Mouse (Mus musculus) limb, embryonic 12.5 days (tissue): ENCODE measurements around the gene Anxa9. TPM values are rescaled to one million over a fixed set of nuclear protein-coding genes. Genes with fewer than 3 reads are reported as not detected.

Experiments
- ATAC-seq: fragments of 200-750 bp; cut with Nextera tagmentation; 2 replicates; pipeline ENCODE4 v1.8.0; 2017; ENCODE audit warnings: low read depth, moderate TSS enrichment; ENCODE audit not compliant: insufficient number of reproducible peaks, insufficient read depth, low FRiP score, low TSS enrichment
- H3K27ac ChIP-seq: fragments of 300-500 bp; sonication (generic); 2 replicates; pipeline ENCODE4 v1.5.1; 2016; ENCODE audit warnings: mild to moderate bottlenecking, moderate library complexity
- H3K27me3 ChIP-seq: fragments of 300-500 bp; sonication (generic); 2 replicates; pipeline ENCODE4 v1.6.1; 2016; ENCODE audit warnings: mild to moderate bottlenecking, moderate library complexity
- H3K36me3 ChIP-seq: fragments of 300-500 bp; sonication (generic); 2 replicates; pipeline ENCODE4 v1.6.1; 2016; ENCODE audit warnings: mild to moderate bottlenecking, moderate library complexity
- H3K4me1 ChIP-seq: fragments of 300-500 bp; sonication (generic); replicated peaks from 2 replicates; pipeline ENCODE4 v1.6.1; 2016
- H3K4me2 ChIP-seq: fragments of 300-500 bp; sonication (generic); 2 replicates; pipeline ENCODE4 v1.6.1; 2016; ENCODE audit warnings: mild to moderate bottlenecking, moderate library complexity
- H3K4me3 ChIP-seq: fragments of 300-500 bp; sonication (generic); replicated peaks from 2 replicates; pipeline ENCODE4 v1.5.1; 2016; ENCODE audit warnings: mild to moderate bottlenecking
- H3K9ac ChIP-seq: fragments of 300-500 bp; sonication (generic); replicated peaks from 2 replicates; pipeline ENCODE4 v1.6.1; 2016; ENCODE audit warnings: mild to moderate bottlenecking, moderate library complexity
- H3K9me3 ChIP-seq: fragments of 300-500 bp; sonication (generic); 2 replicates; pipeline ENCODE4 v1.6.1; 2016; ENCODE audit warnings: mild to moderate bottlenecking, moderate library complexity
- WGBS: fragments of 180-500 bp; shearing (Covaris S2); methylation state at CpG from one replicate; pipeline ENCODE4 v1.1.7; 2016; 5-methylcytosine and 5-hydroxymethylcytosine counted together
- polyA plus RNA-seq: library from polyadenylated mRNA; unstranded; fragments of >200 nt; fragmentation: Nextera tagmentation; extraction: Ambion mirVana; gene quantifications from 2 replicates; pipeline ENCODE4 v1.2.1, GENCODE M21; 2016

Gene Anxa9
- polyA plus RNA-seq, 1 experiment from 2014 or later: 1.8 TPM

DNA sequence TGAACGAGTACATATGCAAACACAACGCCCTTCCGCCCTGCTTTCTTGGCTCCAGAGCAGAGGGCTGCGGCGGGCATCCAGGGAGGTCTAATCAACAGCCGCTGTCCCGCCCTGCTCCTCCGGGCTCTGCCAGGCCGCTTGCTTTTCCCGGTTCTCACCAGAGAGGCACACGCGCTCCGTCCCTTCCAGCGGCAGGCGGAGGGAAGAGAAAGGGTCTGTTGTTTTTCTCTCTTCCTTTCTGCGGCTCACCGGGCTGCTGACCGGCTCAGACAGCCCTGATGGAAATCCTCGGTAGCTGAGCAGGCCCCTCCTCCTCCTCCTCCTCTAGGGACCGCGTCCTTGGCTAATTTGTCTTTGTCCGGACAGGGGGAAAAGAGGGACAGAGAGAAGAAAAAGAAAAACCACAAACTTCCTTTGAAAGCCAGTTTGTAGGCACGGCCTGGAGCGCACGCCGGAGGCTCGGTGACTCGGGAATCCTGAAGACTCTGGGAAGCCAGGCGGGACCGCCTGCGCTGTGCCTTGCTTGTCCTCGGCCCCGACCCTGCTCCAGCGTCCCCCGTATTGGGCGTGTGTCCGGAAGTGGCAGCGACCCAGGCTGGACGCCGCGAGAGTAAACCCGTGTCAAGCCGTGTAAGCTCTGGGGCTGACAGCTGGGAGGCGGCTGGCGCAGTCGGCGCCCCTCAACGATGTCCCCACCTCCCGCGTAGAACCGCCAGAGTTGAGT is 23.9 kb downstream of the Anxa9 start:
- no peaks in the 10 kb centered on the region for H3K9me3 ChIP-seq
- H3K4me3 ChIP-seq: peak overlapping the region; percentile 73
- WGBS: under 1% methylated on average over 49 of the region's 51 CpGs
- no peaks in the 10 kb centered on the region for H3K27me3 ChIP-seq
- ATAC-seq: peak; percentile 45; the same call in 1 of the 2 replicates
- H3K36me3 ChIP-seq: peaks cover 13% of the 10 kb centered on the region
- peaks cover 20% of the 10 kb centered on the region for H3K4me1 ChIP-seq
- peak overlapping the region; percentile 79 for H3K4me2 ChIP-seq
- H3K27ac ChIP-seq: peak overlapping the region; percentile 96
- H3K9ac ChIP-seq: peak overlapping the region; percentile 84

DNA sequence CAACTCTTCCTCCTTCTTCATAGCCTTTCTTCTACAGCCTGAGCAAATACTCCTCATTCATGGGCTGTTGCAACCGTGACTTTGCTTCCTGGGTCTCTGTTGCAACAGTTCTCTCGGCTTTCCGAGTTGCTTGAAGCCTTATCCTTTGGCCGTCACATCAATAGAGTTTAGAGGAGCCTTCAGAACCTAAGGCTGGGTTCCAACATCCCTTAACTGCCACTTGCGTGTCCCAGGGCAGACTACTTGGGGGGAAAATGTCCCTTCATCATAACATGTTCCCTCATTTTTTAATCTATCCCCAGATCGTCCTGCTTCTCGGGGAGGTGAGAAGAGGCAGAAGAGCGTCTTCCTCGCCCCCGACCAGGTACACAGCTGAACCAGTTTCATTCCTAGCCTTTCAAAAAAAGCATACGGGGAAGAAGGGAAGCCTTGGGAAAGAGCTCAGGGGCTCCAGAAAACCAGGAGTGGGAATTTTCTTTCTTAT is 24.6 kb downstream of the Anxa9 start:
- peak overlapping the region; percentile 79 for H3K4me2 ChIP-seq
- H3K4me3 ChIP-seq: peak overlapping the region; percentile 73
- peaks cover 20% of the 10 kb centered on the region for H3K4me1 ChIP-seq
- ATAC-seq: no peak
- H3K27ac ChIP-seq: peak overlapping the region; percentile 96
- no peaks in the 10 kb centered on the region for H3K27me3 ChIP-seq
- H3K9ac ChIP-seq: peak overlapping the region; percentile 84
- peaks cover 9% of the 10 kb centered on the region; the same call in 1 of the 2 replicates for H3K36me3 ChIP-seq
- WGBS: 2% methylated on average over 11 of the region's 11 CpGs
- no peaks in the 10 kb centered on the region for H3K9me3 ChIP-seq

DNA sequence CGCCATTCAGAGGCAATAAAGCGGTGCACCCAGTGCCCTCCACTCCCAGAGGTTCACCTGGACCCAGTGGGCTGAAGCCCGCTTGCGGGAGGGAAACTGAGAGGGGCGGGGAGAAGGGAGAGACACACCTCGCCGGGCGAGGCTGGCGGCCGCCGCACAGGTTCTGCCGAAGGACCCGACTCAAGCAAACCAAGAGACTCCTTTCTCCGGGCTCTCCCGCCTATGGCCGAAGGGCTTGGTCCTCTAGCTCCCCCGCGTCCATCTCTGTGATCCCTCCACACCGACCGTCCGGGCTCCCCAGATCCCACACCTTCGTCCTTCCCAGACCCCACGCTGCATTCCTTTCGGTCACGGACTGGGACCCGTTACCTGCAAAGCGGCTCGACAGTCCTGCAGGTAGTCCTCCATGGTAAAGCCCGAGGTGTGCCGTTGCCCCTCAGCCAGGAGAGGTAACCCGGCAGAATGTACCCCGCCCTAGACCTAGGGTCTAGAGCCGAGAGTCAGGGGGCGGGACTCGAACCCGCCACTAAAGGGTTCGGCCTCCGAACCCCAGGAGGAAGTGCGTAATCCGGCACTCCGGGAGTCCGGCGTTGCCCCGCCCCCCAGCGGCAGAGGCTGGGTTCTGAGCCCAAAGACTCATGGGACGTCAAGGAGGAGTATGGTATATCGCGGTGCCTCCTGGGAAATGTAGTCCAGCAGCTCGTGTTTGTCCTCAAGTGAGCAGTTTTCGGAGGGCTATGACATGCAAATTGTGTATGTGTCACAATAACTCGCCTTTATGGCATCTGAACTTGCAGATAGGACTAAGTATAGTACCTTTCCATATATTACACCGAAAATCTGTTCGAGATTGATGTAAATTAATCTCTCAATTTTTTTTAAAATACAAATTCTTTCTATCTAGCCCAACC is 25.5 kb downstream of the Anxa9 start, which contains the start of the genes Mindy1 and Prune1:
TSS of gene Mindy1 (plus strand) at position 130 of the 911 bp plus-strand sequence.
TSS of gene Prune1 (minus strand) at position 861 of the 911 bp plus-strand sequence.
- Histone ChIP-seq H3K36me3 (peaks cover 6% of the 10 kb centered on the region; the same call in 1 of the 2 replicates), H3K4me3 (peak within 1 kb of the TSS; percentile 73), H3K9me3 (no peaks in the 10 kb centered on the region), H3K9ac (peak within 1 kb of the TSS; percentile 84), H3K4me1 (peaks cover 20% of the 10 kb centered on the region), H3K27me3 (no peaks in the 10 kb centered on the region), H3K4me2 (peak within 1 kb of the TSS; percentile 79), H3K27ac (peak within 1 kb of the TSS; percentile 96)
- ATAC-seq: peak; percentile 87
- WGBS: under 1% methylated on average over 53 of the region's 53 CpGs

DNA sequence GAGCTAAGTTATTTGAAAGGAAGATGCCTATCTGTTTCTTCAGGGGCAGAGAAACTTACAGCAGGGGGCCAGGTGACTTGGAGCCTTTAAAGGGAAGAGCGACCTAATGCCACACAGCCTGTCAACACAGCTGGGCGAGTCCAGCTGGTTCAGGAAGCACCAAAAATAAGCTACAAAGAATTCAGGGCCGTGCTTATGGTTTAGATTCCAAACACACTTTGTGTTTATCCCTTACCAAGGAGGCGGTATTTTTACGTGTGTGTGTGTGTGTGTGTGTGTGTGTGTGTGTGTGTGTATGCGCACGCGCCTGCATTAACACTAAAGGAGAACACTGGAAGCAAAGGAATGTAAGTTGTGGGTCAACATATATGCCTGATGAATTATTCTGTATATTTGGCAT is 26.2 kb downstream of the Anxa9 start:
- Histone ChIP-seq H3K27me3 (no peaks in the 10 kb centered on the region), H3K27ac (peak overlapping the region; percentile 87), H3K9me3 (no peaks in the 10 kb centered on the region), H3K4me2 (peak overlapping the region; percentile 79), H3K36me3 (peaks cover 3% of the 10 kb centered on the region; the same call in 1 of the 2 replicates), H3K4me1 (peaks cover 20% of the 10 kb centered on the region), H3K9ac (peak overlapping the region; percentile 81), H3K4me3 (peak overlapping the region; percentile 73)
- no peak for ATAC-seq
- 18% methylated on average over 8 of the region's 8 CpGs for WGBS

DNA sequence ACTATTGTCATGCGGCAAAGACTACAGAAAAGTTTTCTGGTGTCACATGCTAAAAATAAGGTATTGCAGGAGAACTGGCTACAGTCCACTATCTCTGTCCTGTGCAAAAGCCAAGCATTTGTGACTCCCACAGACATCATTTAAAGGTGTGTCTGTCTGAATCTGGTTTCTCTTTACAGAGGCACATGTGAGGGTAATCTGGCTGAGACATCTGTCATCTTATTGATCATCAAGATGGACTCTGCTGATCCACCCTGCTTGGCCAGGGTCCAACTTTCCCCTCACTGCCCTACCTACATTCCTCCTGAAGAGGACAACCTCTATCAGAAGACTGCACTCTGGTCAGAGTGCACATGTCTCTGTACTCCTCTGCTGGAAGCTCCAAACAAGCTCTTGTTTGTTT is 29.8 kb downstream of the Anxa9 start:
- Histone ChIP-seq H3K4me2 (no peak overlapping the region), H3K27me3 (no peaks in the 10 kb centered on the region), H3K4me1 (peaks cover 3% of the 10 kb centered on the region), H3K9ac (no peak overlapping the region), H3K4me3 (no peak overlapping the region), H3K27ac (no peak overlapping the region), H3K36me3 (peaks cover 19% of the 10 kb centered on the region; the same call in 1 of the 2 replicates), H3K9me3 (no peaks in the 10 kb centered on the region)
- 100% methylated on average over 1 of the region's 1 CpGs for WGBS
- no peak for ATAC-seq

DNA sequence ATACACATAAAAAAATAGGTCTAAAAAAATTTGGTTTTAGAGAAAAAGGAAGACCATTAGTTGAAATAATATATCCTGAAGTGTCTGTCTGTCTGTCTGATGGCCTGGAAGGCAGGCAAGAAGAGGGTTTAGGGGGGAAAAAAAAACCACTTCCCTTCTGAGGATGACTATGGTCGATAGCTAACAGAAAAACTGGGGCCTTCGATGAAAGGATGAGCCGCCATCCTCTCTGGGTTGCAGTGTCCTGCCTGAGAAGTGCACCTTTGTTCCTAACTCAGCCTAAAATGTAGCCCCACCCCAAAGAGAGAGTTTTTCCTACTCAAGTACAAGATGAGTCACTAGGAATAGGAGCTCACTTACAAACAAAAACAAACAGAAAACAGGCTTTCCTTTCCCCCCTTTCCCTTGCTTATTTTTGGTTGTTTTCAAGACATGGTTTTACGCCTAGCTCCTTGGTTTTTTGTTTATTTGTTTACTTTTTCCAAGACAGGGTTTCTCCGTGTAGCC is 30.5 kb downstream of the Anxa9 start:
- H3K4me1 ChIP-seq: peaks cover 3% of the 10 kb centered on the region
- WGBS: 65% methylated on average over 5 of the region's 5 CpGs
- no peaks in the 10 kb centered on the region for H3K27me3 ChIP-seq
- no peak overlapping the region for H3K4me2 ChIP-seq
- H3K36me3 ChIP-seq: peaks cover 19% of the 10 kb centered on the region; the same call in 1 of the 2 replicates
- H3K9me3 ChIP-seq: no peaks in the 10 kb centered on the region
- H3K4me3 ChIP-seq: no peak overlapping the region
- ATAC-seq: no peak
- no peak overlapping the region for H3K27ac ChIP-seq
- H3K9ac ChIP-seq: no peak overlapping the region

DNA sequence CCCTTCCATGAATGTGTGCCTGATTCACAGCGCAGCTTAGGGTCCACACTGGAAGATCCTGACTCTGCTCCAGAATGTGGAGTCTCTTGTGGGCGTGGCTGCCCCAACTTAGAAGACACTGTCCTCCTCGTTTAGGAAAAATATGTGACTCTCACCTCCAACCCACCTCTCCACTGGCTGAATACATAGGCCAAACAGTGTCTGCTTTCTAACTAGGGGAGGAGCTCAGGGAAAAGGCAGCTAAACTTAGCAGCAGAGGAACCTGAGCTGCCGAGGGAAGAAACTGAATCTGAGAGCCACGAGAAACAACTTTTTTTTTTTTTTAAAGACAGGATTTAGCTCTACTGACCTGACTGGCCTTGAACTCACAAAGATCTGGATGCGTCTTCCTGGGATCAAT is 31.8 kb downstream of the Anxa9 start:
- Histone ChIP-seq H3K4me3 (no peak overlapping the region), H3K27me3 (no peaks in the 10 kb centered on the region), H3K9me3 (no peaks in the 10 kb centered on the region), H3K4me1 (no peaks in the 10 kb centered on the region), H3K4me2 (no peak overlapping the region), H3K9ac (no peak overlapping the region), H3K27ac (no peak overlapping the region), H3K36me3 (peaks cover 19% of the 10 kb centered on the region; the same call in 1 of the 2 replicates)
- ATAC-seq: no peak
- WGBS: 77% methylated on average over 6 of the region's 6 CpGs

DNA sequence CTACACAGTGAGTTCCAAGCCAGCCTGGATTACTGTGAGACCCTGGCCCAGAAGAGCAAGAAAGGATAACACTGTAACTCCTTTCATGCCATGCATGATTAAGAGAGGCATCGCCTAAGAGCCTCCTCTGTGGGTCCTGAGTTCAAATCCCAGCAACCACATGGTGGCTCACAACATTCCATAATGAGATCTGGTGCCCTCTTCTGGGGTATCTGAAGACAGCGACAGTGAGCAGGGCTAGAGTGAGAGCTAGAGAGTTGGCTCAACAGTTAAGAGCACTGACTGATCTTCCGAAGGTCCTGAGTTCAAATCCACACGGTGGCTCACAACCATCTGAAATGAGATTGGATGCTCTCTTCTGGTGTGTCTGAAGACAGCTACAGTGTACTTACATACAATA is 32.5 kb downstream of the Anxa9 start:
- no peak overlapping the region for H3K27ac ChIP-seq
- H3K9ac ChIP-seq: no peak overlapping the region
- ATAC-seq: no peak
- peaks cover 23% of the 10 kb centered on the region; the same call in 1 of the 2 replicates for H3K36me3 ChIP-seq
- 96% methylated on average over 4 of the region's 4 CpGs for WGBS
- H3K4me3 ChIP-seq: no peak overlapping the region
- no peaks in the 10 kb centered on the region for H3K4me1 ChIP-seq
- no peaks in the 10 kb centered on the region for H3K9me3 ChIP-seq
- no peaks in the 10 kb centered on the region for H3K27me3 ChIP-seq
- no peak overlapping the region for H3K4me2 ChIP-seq

DNA sequence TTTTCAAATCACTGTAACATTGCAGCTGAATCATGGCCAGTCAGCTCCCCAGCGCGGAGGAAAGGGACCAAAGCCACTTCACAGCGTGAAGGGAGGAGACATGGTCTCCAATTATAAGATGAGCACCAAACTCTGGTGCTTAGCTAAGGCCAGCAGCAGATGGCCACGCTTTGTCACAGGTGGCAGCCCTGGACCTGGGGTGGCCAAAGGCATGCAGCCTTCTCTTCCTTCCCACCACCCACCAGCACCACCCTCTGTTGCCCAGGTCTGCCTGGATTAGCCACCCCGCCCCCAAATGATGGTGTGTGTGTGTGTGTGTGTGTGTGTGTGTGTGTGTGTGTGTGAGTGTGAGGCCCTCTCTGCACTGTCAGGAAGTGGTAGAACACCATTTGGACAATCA is 33.5 kb downstream of the Anxa9 start:
- WGBS: 95% methylated on average over 5 of the region's 5 CpGs
- no peak overlapping the region for H3K4me3 ChIP-seq
- no peak overlapping the region for H3K9ac ChIP-seq
- ATAC-seq: no peak
- no peak overlapping the region for H3K27ac ChIP-seq
- no peak overlapping the region for H3K4me2 ChIP-seq
- H3K9me3 ChIP-seq: no peaks in the 10 kb centered on the region
- no peaks in the 10 kb centered on the region for H3K4me1 ChIP-seq
- H3K36me3 ChIP-seq: peaks cover 33% of the 10 kb centered on the region; the same call in 1 of the 2 replicates
- H3K27me3 ChIP-seq: no peaks in the 10 kb centered on the region

DNA sequence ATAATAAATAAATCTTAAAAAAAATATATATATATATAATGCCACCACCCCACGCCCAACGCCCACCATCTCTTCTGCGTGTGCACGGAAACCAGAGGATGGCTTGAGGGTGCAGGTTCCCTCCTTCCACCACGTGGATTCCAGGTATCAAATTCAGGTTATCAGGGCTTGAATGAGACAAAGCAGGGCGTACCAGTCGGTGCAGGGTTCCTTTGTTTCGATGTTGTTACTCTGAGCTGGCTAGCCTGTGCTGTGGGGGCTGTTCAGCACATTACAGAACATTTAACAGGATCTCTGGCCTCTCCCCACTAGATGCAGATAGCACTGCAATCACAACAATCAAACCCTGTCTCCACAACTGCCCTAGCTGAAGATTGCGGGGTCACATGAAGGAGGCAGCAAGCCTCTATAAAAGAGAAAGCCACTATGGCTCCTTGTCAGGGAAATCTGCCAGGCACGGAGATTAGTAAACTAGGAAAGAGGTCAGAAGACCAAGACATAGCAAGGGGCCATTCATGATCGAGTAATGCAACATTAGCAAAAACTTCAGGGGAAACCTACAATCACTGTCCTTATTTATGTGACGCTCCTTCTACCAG is 36.1 kb downstream of the Anxa9 start:
- ATAC-seq: no peak
- no peaks in the 10 kb centered on the region for H3K27me3 ChIP-seq
- H3K4me3 ChIP-seq: no peak overlapping the region
- no peak overlapping the region for H3K27ac ChIP-seq
- no peak overlapping the region for H3K9ac ChIP-seq
- no peaks in the 10 kb centered on the region for H3K4me1 ChIP-seq
- H3K4me2 ChIP-seq: no peak overlapping the region
- peaks cover 54% of the 10 kb centered on the region for H3K36me3 ChIP-seq
- no peaks in the 10 kb centered on the region for H3K9me3 ChIP-seq
- WGBS: 88% methylated on average over 12 of the region's 12 CpGs
